Mouse (Mus musculus) E14TG2a.4 (cell line): ENCODE measurements around the gene 2610528A11Rik.

Source experiments
- H3K27me3 ChIP-seq: 2 replicates; pipeline ENCODE4 v1.6.1; 2014; ENCODE audit warnings: low read length, control low read depth; ENCODE audit not compliant: insufficient read depth
- H3K36me3 ChIP-seq: 2 replicates; pipeline ENCODE4 v1.6.1; 2014; ENCODE audit warnings: low read length, control low read depth; ENCODE audit not compliant: insufficient read depth
- H3K4me1 ChIP-seq: replicated peaks from 2 replicates; pipeline ENCODE4 v1.6.1; 2014; ENCODE audit warnings: low read depth, low read length, control low read depth
- H3K4me3 ChIP-seq: replicated peaks from 2 replicates; pipeline ENCODE4 v1.5.1; 2014; ENCODE audit warnings: mild to moderate bottlenecking, low read length
- H3K9me3 ChIP-seq: 2 replicates; pipeline ENCODE4 v1.6.1; 2014; ENCODE audit warnings: low read length, control low read depth
- CTCF ChIP-seq: conservative IDR thresholded peaks from 2 replicates; pipeline ENCODE4 v1.5.1; 2014; ENCODE audit warnings: low read length
- NANOG ChIP-seq: IDR thresholded peaks from 2 replicates; pipeline ENCODE4 v1.6.1; 2014; ENCODE audit warnings: borderline replicate concordance, low read length, mixed read lengths
- POU5F1 ChIP-seq: IDR thresholded peaks from 2 replicates; pipeline ENCODE4 v1.6.1; 2014; ENCODE audit warnings: low read length, borderline replicate concordance

2610528A11Rik gene

DNA sequence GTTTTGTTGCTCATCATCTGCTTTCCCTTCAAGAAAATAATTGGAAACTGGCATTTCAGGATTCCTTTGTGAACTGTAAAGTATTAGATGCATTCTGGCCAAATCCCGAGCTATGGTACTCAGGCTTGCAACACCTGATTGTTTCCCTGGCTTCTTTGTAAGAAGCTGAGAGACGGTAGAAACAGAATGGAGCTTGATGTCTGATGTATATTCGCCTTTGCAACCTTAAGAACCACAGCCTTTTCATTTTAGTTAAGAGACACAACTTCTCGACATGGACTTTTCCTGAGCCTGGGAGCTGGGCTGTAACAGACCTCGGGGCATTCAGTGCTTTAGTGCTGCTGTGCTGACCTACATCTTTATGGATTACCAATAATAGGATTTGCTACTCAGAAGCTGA, 46.2 kb downstream of the 2610528A11Rik start, which contains the start of gene Lrit2:
Lrit2 (plus strand) TSS at position 301 of the 400 bp plus-strand sequence.
- no peak for TF ChIP-seq CTCF
- no peak for TF ChIP-seq POU5F1
- TF ChIP-seq NANOG, result no peak
- H3K36me3 ChIP-seq, result no peaks in the 10 kb centered on the region
- no peak within 1 kb of the TSS for H3K4me3 ChIP-seq
- no peaks in the 10 kb centered on the region for H3K4me1 ChIP-seq
- H3K9me3 ChIP-seq, result no peaks in the 10 kb centered on the region
- H3K27me3 ChIP-seq, result no peaks in the 10 kb centered on the region

- no peak overlapping the region for H3K4me3 ChIP-seq
- H3K27me3 ChIP-seq, result no peaks in the 10 kb centered on the region
- H3K9me3 ChIP-seq, result no peaks in the 10 kb centered on the region
- TF ChIP-seq POU5F1 (no peak), NANOG (no peak), CTCF (no peak)
- no peaks in the 10 kb centered on the region for H3K36me3 ChIP-seq
- H3K4me1 ChIP-seq, result no peaks in the 10 kb centered on the region
These were observed 47.2 kb downstream of the 2610528A11Rik start for GRCm38 (mm10) chr14:37066636-37067035.

DNA sequence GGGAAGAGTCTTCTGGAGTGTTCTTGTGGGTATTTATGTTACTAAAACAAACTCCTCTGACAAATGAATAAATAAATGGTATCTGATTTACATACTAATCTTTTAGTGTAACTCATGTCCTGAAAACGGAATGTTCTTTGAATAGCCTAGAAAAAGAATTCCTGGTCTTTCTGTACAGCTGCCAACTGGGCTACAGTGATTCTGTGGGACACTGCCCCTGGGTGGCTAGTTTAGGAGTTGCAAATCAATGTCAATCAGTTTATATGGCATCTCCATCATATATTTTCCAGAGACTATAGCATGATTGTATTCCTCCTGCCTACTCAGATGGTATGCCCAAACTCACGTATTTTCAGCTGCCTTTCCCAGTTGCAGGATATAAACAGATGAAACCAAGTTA, 49.0 kb downstream of the 2610528A11Rik start:
- Histone ChIP-seq H3K9me3 (no peaks in the 10 kb centered on the region), H3K36me3 (no peaks in the 10 kb centered on the region), H3K4me3 (no peak overlapping the region), H3K4me1 (no peaks in the 10 kb centered on the region), H3K27me3 (no peaks in the 10 kb centered on the region)
- TF ChIP-seq NANOG (no peak), POU5F1 (no peak), CTCF (no peak; the same call in 1 of the 2 replicates)
